Mouse (Mus musculus) forebrain, postnatal 0 days (tissue): Measurements from ENCODE around the gene Rab30. TPM values are rescaled to one million over a fixed set of nuclear protein-coding genes. Genes with fewer than 3 reads are reported as not detected.

Experiments
- ATAC-seq: fragments of 200-750 bp; cut with Nextera tagmentation; 2 replicates; pipeline ENCODE4 v1.8.0; 2017; ENCODE audit warnings: mild to moderate bottlenecking, moderate library complexity
- DNase-seq: peaks from one replicate; pipeline ENCODE4 v3.0.0-alpha.2; 2015
- H3K27ac ChIP-seq: fragments of 300-500 bp; sonication (generic); 2 replicates; pipeline ENCODE4 v1.5.1; 2014; ENCODE audit warnings: low read depth, mild to moderate bottlenecking, antibody characterized with exemption, low read length, moderate library complexity, mixed read lengths
- H3K27me3 ChIP-seq: fragments of 300-500 bp; sonication (generic); 2 replicates; pipeline ENCODE4 v1.6.1; 2014; ENCODE audit warnings: mild to moderate bottlenecking, low read length, mixed read lengths; ENCODE audit not compliant: insufficient read depth
- H3K36me3 ChIP-seq: fragments of 300-500 bp; sonication (generic); 2 replicates; pipeline ENCODE4 v1.6.1; 2014; ENCODE audit warnings: mild to moderate bottlenecking, moderate library complexity; ENCODE audit not compliant: insufficient read depth
- H3K4me1 ChIP-seq: fragments of 300-500 bp; sonication (generic); 2 replicates; pipeline ENCODE4 v1.6.1; 2014; ENCODE audit warnings: antibody characterized with exemption; ENCODE audit not compliant: insufficient read depth
- H3K4me2 ChIP-seq: fragments of 300-500 bp; sonication (generic); 2 replicates; pipeline ENCODE4 v1.6.1; 2014; ENCODE audit warnings: low read depth, mild to moderate bottlenecking, moderate library complexity
- H3K4me3 ChIP-seq: fragments of 300-500 bp; sonication (generic); 2 replicates; pipeline ENCODE4 v1.5.1; 2014; ENCODE audit warnings: low read depth, low read length, mixed read lengths
- H3K9ac ChIP-seq: fragments of 300-500 bp; sonication (generic); 2 replicates; pipeline ENCODE4 v1.6.1; 2014; ENCODE audit warnings: mild to moderate bottlenecking
- H3K9me3 ChIP-seq: fragments of 300-500 bp; sonication (generic); 2 replicates; pipeline ENCODE4 v1.6.1; 2016; ENCODE audit warnings: low read length
- CTCF ChIP-seq: sonication (generic); IDR thresholded peaks from 2 replicates; pipeline ENCODE4 v1.5.1; 2016; ENCODE audit warnings: antibody characterized with exemption, control low read depth, low read depth
- WGBS: fragments of 180-500 bp; shearing (Covaris S2); extraction: QIAGEN DNeasy Blood & Tissue Kit; methylation state at CpG from one replicate; pipeline ENCODE4 v1.1.7; 2014; 5-methylcytosine and 5-hydroxymethylcytosine counted together
- polyA plus RNA-seq: library from polyadenylated mRNA; unstranded; fragments of >200 nt; fragmentation: Nextera tagmentation; extraction: Ambion mirVana; gene quantifications from 2 replicates; pipeline ENCODE4 v1.2.1, GENCODE M21; 2015
- total RNA-seq: library from RNA; depleted of rRNA; stranded (reverse); fragments of >200 nt; gene quantifications from 2 replicates; pipeline ENCODE4 v1.2.3, GENCODE M21; 2014

Gene Rab30
- total and polyA plus RNA-seq, 2 experiments from 2014 or later = 14.7 to 36.1 TPM

GRCm38 (mm10) chr7:92820941-92821465 lies 79.6 kb downstream of the Rab30 start:
- Histone ChIP-seq H3K9ac (no peak overlapping the region), H3K4me3 (no peak overlapping the region), H3K27ac (no peak overlapping the region), H3K9me3 (no peaks in the 10 kb centered on the region), H3K4me1 (no peaks in the 10 kb centered on the region), H3K4me2 (no peak overlapping the region), H3K36me3 (peaks cover 7% of the 10 kb centered on the region), H3K27me3 (no peaks in the 10 kb centered on the region)
- ATAC-seq (no peak), DNase-seq (no peak)
- no peak for TF ChIP-seq CTCF
- WGBS = 64% methylated on average over 7 of the region's 7 CpGs

DNA sequence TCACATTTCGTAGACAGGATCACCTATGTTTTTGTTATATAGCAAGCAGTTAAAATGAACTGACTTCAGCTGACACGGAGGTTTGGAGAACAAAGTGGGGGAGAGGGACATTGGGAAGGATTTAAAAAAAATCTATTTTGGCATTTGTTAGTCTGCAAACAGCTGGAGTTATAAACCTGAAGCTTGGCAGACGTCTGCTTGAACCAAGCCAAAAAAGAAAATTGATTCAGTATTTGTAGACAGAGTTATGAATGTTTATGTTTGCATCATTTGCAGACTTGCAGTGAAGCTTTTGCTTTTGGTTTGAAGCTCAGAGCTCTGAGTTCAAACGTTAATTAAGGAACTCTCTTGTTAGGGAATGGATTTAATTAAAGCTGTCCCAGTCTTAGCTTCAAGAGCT lies 80.5 kb downstream of the Rab30 start:
- no peaks in the 10 kb centered on the region for H3K4me1 ChIP-seq
- no peak for TF ChIP-seq CTCF
- no peak overlapping the region for H3K9ac ChIP-seq
- no peaks in the 10 kb centered on the region for H3K9me3 ChIP-seq
- H3K36me3 ChIP-seq = peaks cover 7% of the 10 kb centered on the region
- no peak for DNase-seq
- H3K27me3 ChIP-seq = no peaks in the 10 kb centered on the region
- no peak overlapping the region for H3K4me2 ChIP-seq
- no peak overlapping the region for H3K27ac ChIP-seq
- no peak overlapping the region for H3K4me3 ChIP-seq
- ATAC-seq = no peak
- 24% methylated on average over 4 of the region's 4 CpGs for WGBS

DNA sequence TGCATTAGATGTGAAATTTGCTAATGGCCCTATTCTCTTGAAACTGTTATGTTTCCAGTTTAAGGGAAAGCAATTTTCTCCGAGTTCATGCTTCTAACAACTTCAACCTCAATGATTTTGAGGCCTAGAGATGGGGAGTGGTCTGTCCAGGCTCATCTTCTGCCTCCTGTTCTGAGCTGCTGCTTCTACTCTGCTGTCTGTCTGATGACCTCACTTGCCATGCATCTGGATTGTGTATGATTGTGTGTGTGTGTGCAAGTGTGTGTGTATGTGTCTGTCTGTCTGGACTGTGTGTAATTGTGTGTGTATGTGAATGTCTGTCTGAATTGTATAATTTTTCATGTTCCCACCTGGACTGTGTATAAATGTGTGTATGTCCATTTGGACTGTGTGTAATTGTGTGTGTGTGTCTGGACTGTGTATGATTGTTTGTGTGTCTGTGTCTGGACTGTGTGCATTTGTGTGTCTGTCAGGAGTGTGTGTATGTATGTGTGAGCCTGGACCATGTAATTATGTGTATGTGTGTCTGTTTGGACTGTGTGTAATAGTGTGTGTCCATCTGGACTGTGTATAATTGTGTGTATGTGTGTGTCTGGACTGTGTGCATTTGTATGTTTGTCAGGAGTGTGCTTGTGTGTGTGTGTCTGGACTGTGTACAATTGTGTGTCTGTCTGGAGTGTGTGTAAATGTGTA lies 81.2 kb downstream of the Rab30 start:
- H3K27me3 ChIP-seq = no peaks in the 10 kb centered on the region
- no peak overlapping the region for H3K9ac ChIP-seq
- H3K36me3 ChIP-seq = peaks cover 7% of the 10 kb centered on the region
- DNase-seq (no peak), ATAC-seq (no peak)
- H3K9me3 ChIP-seq = no peaks in the 10 kb centered on the region
- H3K27ac ChIP-seq = no peak overlapping the region
- no peaks in the 10 kb centered on the region for H3K4me1 ChIP-seq
- H3K4me2 ChIP-seq = no peak overlapping the region
- no peak overlapping the region for H3K4me3 ChIP-seq
- 65% methylated on average over 1 of the region's 1 CpGs for WGBS
- TF ChIP-seq CTCF = no peak

- Histone ChIP-seq H3K4me1 (no peaks in the 10 kb centered on the region), H3K4me2 (no peak overlapping the region), H3K9me3 (no peaks in the 10 kb centered on the region), H3K4me3 (no peak overlapping the region), H3K9ac (no peak overlapping the region), H3K27me3 (no peaks in the 10 kb centered on the region), H3K36me3 (peaks cover 7% of the 10 kb centered on the region), H3K27ac (no peak overlapping the region)
- no peak for ATAC-seq
- 91% methylated on average over 3 of the region's 3 CpGs for WGBS
- TF ChIP-seq CTCF = no peak
- DNase-seq = no peak
Observed at GRCm38 (mm10) chr7:92826248-92826647, 84.8 kb downstream of the Rab30 start.

DNA sequence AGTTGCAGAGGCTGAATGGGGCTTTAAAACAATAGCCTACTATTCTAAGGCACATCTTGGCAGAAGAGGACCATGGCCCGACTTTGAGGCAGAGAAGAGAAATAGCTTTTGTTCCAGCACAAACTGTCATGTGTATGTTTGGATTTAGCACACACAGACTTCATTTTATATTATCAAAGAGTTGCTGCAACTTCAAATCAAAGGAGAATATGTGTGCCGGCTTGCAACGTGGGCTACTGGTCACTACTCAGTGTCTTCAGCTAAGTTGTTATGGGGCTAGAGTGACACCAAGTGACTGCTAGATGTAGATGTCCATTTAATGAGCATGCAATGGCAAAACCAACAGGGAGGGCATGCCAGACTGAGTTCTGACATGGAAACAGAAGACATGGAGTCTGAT lies 86.6 kb downstream of the Rab30 start:
- H3K27ac ChIP-seq = no peak overlapping the region
- 41% methylated on average over 3 of the region's 3 CpGs for WGBS
- peak; percentile 14 for DNase-seq
- H3K9me3 ChIP-seq = no peaks in the 10 kb centered on the region
- ATAC-seq = no peak
- peak; percentile 52 for TF ChIP-seq CTCF
- H3K27me3 ChIP-seq = no peaks in the 10 kb centered on the region
- H3K9ac ChIP-seq = no peak overlapping the region
- no peak overlapping the region for H3K4me3 ChIP-seq
- no peak overlapping the region for H3K4me2 ChIP-seq
- peaks cover 11% of the 10 kb centered on the region for H3K36me3 ChIP-seq
- H3K4me1 ChIP-seq = no peaks in the 10 kb centered on the region

DNA sequence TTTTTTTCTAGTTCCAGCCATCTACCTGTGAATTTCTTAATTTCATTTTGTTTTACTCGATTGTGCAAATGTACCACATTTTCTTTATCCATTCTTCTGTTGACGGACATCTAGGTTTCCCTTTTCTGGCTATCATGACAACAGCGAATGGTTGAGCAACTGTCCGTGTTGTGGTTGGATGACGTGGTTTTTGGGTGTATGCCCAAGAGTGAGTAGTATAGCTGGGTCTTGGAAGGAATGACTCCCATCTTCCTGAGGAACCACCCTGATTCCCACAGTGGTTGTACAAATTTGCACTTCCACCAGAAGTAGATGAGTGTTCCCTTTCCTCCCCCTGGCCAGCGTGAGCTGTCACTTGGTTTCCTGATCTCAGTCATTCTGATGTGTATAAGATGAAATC lies 91.0 kb downstream of the Rab30 start:
- WGBS = 92% methylated on average over 6 of the region's 6 CpGs
- H3K4me1 ChIP-seq = no peaks in the 10 kb centered on the region
- no peaks in the 10 kb centered on the region for H3K27me3 ChIP-seq
- H3K36me3 ChIP-seq = peaks cover 13% of the 10 kb centered on the region
- no peaks in the 10 kb centered on the region for H3K9me3 ChIP-seq
- H3K9ac ChIP-seq = no peak overlapping the region
- DNase-seq (no peak), ATAC-seq (no peak)
- H3K27ac ChIP-seq = no peak overlapping the region
- H3K4me2 ChIP-seq = no peak overlapping the region
- no peak overlapping the region for H3K4me3 ChIP-seq
- TF ChIP-seq CTCF = no peak

DNA sequence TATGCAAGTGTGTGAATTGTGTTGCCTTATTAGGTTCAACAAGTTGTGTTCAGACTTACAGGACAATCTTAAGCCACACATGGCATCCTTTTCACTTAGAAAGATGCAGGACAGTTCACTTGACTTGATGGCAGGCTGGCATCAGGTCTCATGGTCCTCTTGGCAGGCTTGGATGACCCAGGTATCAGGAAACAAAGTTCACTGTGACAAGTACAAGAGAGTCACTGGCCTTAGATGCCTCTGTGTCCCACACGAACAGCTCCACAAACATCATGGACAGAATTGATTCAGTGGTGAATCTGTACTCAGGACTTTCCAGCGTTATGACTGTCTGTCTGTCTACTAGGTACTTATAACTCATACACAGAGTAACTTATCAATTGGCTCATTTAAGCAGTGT lies 93.0 kb downstream of the Rab30 start:
- no peak for ATAC-seq
- Histone ChIP-seq H3K27ac (no peak overlapping the region), H3K4me2 (no peak overlapping the region), H3K9ac (no peak overlapping the region), H3K4me3 (no peak overlapping the region), H3K27me3 (no peaks in the 10 kb centered on the region), H3K36me3 (peaks cover 13% of the 10 kb centered on the region), H3K4me1 (no peaks in the 10 kb centered on the region), H3K9me3 (no peaks in the 10 kb centered on the region)
- DNase-seq = no peak
- 89% methylated on average over 2 of the region's 2 CpGs for WGBS
- TF ChIP-seq CTCF = no peak
